Mouse (Mus musculus): Measurements from ENCODE around the gene Cabp4.

- TF ChIP-seq POLR2A (IDR thresholded peaks at IDR 0.05; ENCODE audit: control insufficient read depth, extremely low read depth, insufficient read depth, low read length, poor library complexity) (no peak), CTCF (IDR thresholded peaks at IDR 0.05; ENCODE audit: borderline replicate concordance, control insufficient read depth, extremely low read depth, insufficient read depth, low read length, poor library complexity) (no peak)
These were observed 28.0 kb downstream of the Cabp4 start for GRCm38 (mm10) chr19:4115816-4116215.
